Mouse (Mus musculus) megakaryocyte, embryonic 14.5 days (primary cell): ENCODE results near the gene Per2.

Experiments used
- FLI1 ChIP-seq: IDR thresholded peaks from 2 replicates; pipeline ENCODE4 v1.6.1; 2012; ENCODE audit warnings: low read length, inconsistent platforms, mixed read lengths
- GATA1 ChIP-seq: IDR thresholded peaks from 3 replicates; pipeline ENCODE4 v1.6.1; 2012; ENCODE audit warnings: mixed read lengths, low read length, inconsistent platforms, borderline replicate concordance

DNA sequence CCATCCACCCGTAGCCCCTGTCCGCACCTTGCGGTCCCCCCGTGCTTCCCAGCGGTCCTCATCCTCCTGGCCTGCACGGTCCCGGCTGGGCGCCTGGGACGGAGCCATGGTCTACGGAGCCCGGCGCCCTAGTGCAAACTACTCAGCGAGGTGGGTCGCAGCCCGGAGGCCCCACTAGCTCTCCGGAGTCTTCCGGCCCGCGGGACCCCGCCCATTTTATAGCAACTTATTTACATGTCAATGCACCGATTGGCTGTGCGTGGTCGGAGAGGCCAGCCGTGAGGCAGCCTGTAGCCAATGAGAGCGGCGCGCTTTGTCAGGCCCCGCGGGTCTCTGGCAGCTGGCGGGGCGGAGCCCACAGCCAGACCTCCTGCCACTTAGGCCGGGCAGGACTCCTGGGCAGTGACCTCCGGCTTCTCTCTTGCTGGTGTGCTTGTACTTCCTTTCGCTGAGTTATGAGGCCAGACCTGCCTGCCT lies 46.1 kb downstream of the Per2 start:
- TF ChIP-seq GATA1 (no peak), FLI1 (no peak)
